Mouse (Mus musculus): ENCODE results near the gene Kif3a. TPM values are rescaled to one million over a fixed set of nuclear protein-coding genes. Genes with fewer than 3 reads are reported as not detected.
A peak's percentile ranks its signal among the peaks of the same experiment; 100 is the strongest.

The Kif3a gene
- polyA plus RNA-seq, 1 experiment from 2014 or later, result 160 TPM

DNA sequence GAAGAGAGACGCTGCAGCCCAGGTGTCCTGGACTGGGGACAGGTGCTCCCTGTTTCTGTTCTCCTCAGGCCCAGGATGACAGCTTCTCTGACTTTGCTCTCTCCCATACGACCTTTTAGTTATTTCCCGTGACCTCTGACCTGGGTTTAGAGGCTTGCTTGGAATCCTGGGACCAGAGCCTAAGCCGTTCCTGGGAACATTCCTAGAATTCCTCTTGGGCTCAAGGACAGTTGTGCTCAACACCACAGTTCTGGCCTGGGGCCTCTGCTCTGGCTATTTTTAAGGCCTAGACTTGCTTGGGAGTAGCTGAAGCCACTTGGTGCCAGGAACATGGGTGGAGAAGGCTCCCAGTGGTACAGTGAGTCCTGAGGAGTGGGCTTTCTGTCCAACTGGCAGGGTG is 41.7 kb upstream of the Kif3a start:
- no peaks in the 10 kb centered on the region for H3K9me3 ChIP-seq (replicated peaks)
- peaks cover 4% of the 10 kb centered on the region; the same call in 1 of the 2 replicates for H3K27me3 ChIP-seq
- no peak for ATAC-seq (ENCODE audit: low FRiP score)
- H3K4me3 ChIP-seq, result no peak overlapping the region
- H3K4me2 ChIP-seq (replicated peaks), result no peak overlapping the region
- no peaks in the 10 kb centered on the region for H3K36me3 ChIP-seq
- H3K9ac ChIP-seq, result no peak overlapping the region
- 47% methylated on average over 4 of the region's 4 CpGs for WGBS
- peaks cover 36% of the 10 kb centered on the region for H3K4me1 ChIP-seq
- no peak overlapping the region for H3K27ac ChIP-seq

DNA sequence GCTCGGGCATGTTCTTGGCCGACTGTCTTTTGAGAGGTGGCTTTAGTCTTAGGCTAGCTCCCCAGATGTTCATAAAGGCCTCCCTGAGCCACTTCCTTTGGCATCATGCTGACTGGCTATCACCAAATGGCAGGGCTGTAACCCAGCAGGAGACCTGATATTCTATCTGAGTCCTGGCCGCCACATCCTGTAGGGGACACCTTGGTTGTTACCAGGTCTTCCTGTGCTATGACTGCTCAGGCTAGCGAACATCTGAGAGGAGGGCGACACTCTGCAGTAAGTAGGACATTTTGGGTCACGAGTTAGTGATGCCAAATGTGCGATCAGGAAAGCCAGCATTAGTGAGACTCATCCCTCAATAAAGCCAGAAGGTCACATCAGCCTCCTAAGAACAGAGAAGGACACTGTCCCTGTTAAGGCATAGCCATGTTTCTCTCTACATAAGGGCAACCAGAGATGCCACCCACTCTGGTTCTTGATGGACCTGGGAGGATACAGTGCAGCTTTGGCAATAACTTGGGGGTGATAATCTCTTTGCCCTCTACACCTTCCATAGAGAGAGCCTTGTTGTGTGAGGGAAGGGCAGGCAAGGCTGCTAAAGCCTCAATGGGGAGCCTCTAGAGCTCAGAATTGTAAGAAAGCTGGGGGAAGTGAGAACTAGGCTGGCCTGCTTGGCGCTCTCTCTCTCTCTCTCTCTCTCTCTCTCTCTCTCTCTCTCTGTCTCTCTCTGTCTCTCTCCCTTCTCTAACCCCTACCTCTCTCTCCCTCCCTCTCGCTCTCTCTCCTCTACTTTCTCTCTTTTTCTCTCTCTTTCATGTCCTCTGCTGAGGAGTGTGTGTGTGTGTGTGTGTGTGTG is 38.6 kb upstream of the Kif3a start:
- 79% methylated on average over 9 of the region's 9 CpGs for whole genome bisulfite sequencing
- Histone ChIP-seq H3K4me1 (peaks cover 16% of the 10 kb centered on the region), H3K36me3 (0 out of 2 replicates have a peak, but pooled peaks cover 2% of the 10 kb centered on the region), H3K9ac (no peak overlapping the region), H3K27ac (no peak overlapping the region), H3K9me3 (replicated peaks) (no peaks in the 10 kb centered on the region), H3K27me3 (peaks cover 4% of the 10 kb centered on the region; the same call in 1 of the 2 replicates), H3K4me2 (replicated peaks) (no peak overlapping the region), H3K4me3 (no peak overlapping the region)
- ATAC-seq (ENCODE audit: low FRiP score), result no peak

DNA sequence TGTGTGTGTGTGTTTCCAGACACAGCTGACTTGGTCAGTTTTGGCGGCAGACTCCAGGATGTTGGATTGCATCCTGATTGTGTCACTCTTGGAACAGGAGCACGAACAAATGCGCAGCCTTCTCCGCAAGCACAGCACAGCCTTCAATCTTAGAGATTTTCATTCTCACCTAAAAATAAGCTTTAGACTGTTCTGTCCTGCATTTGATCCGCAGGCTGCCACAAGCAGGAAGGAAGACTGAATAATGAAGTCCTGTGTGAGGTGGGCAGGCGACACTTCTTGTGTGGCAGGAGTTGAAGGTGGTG is 38.0 kb upstream of the Kif3a start:
- ATAC-seq (ENCODE audit: low FRiP score), result no peak
- 64% methylated on average over 6 of the region's 6 CpGs for WGBS
- H3K4me3 ChIP-seq, result no peak overlapping the region

DNA sequence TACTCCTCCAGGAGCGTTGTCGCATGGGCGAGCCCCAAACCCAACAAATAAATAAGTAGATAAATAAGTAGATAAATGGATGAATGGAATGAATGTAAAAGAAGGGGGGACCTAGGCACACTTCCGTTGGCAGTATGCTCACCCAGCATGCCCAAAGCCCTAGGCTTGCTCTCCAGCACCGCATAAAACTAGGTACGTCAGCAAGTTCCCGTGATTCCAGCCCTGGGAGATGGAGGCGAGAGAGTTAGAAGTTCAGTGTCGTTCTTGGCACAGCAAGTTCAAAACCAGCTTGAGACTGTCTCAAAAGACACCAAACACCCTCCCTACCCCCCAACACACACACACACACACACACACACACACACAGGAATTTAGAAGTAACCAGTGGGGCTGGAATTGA is 37.2 kb upstream of the Kif3a start:
- Histone ChIP-seq H3K4me1 (peaks cover 12% of the 10 kb centered on the region), H3K27me3 (peaks cover 4% of the 10 kb centered on the region; the same call in 1 of the 2 replicates), H3K36me3 (peaks cover 15% of the 10 kb centered on the region), H3K9me3 (replicated peaks) (no peaks in the 10 kb centered on the region), H3K4me3 (no peak overlapping the region), H3K9ac (no peak overlapping the region), H3K27ac (no peak overlapping the region), H3K4me2 (replicated peaks) (no peak overlapping the region)
- no peak for ATAC-seq (ENCODE audit: low FRiP score)
- 84% methylated on average over 9 of the region's 9 CpGs for WGBS

More for the DNA sequence above, 38.0 kb upstream of the Kif3a start:
- H3K4me1 ChIP-seq, result peaks cover 12% of the 10 kb centered on the region
- no peak overlapping the region for H3K27ac ChIP-seq
- peaks cover 7% of the 10 kb centered on the region for H3K36me3 ChIP-seq
- no peak overlapping the region for H3K4me2 ChIP-seq (replicated peaks)
- no peaks in the 10 kb centered on the region for H3K9me3 ChIP-seq (replicated peaks)
- H3K27me3 ChIP-seq, result peaks cover 4% of the 10 kb centered on the region; the same call in 1 of the 2 replicates
- H3K9ac ChIP-seq, result no peak overlapping the region

DNA sequence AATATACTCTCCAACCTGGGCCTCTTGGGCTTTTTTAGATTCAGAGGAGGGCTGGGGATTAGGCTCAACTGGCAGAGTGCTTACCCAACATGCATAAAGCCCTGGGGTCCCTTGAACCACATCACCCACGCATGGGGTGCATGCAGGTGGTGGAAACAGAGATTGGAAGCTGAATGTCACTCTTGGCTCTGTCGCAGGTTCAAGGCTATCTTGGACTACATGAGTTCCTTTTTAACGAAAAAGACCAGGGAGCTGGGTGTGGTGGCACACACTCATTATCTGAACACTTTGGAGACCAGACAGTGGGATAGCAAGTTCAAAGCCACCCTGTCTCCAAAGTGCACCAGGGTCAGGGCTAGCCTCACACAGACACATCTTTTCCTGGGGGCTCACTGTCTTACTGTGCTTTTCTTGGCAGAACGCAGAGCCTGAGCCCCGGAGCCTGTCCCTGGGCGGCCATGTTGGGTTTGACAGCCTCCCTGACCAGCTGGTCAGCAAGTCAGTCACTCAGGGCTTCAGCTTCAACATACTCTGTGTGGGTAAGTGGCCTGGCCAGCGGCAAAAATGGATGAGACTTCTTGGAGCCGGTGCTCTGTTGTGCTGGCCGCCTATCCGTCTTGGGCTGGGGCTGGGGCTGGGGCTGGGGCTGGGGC is 35.5 kb upstream of the Kif3a start:
- H3K27ac ChIP-seq, result no peak overlapping the region
- peaks cover 28% of the 10 kb centered on the region for H3K36me3 ChIP-seq
- ATAC-seq (ENCODE audit: low FRiP score), result no peak
- no peak overlapping the region for H3K9ac ChIP-seq
- H3K4me2 ChIP-seq (replicated peaks), result no peak overlapping the region
- H3K9me3 ChIP-seq (replicated peaks), result no peaks in the 10 kb centered on the region
- H3K4me1 ChIP-seq, result peaks cover 12% of the 10 kb centered on the region
- H3K27me3 ChIP-seq, result peaks cover 4% of the 10 kb centered on the region; the same call in 1 of the 2 replicates
- H3K4me3 ChIP-seq, result no peak overlapping the region
- WGBS, result 92% methylated on average over 10 of the region's 10 CpGs

DNA sequence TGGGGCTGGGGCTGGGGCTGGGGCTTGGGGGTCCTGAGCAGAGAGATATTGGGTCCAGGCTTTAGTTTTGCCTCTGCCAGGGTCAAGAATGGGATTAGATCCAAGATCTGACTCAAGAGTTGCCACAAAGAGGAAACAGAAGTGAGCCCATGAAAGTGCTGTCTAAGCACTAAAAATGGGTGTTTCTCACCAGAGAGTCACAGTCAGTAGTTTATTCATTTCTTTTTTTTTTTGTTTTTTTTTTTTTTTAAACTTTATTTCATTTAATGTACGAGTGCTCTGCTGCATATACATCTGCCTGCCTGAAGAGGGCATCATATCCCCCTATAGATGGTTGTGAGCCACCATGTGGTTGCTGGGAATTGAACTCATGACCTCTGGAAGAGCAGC is 35.0 kb upstream of the Kif3a start:
- no peak overlapping the region for H3K9ac ChIP-seq
- no peaks in the 10 kb centered on the region for H3K9me3 ChIP-seq (replicated peaks)
- H3K27me3 ChIP-seq, result peaks cover 4% of the 10 kb centered on the region; the same call in 1 of the 2 replicates
- peaks cover 33% of the 10 kb centered on the region for H3K36me3 ChIP-seq
- peaks cover 12% of the 10 kb centered on the region for H3K4me1 ChIP-seq
- 100% methylated on average over 1 of the region's 1 CpGs for WGBS
- H3K4me3 ChIP-seq, result no peak overlapping the region
- H3K27ac ChIP-seq, result no peak overlapping the region
- no peak for ATAC-seq (ENCODE audit: low FRiP score)
- no peak overlapping the region for H3K4me2 ChIP-seq (replicated peaks)

DNA sequence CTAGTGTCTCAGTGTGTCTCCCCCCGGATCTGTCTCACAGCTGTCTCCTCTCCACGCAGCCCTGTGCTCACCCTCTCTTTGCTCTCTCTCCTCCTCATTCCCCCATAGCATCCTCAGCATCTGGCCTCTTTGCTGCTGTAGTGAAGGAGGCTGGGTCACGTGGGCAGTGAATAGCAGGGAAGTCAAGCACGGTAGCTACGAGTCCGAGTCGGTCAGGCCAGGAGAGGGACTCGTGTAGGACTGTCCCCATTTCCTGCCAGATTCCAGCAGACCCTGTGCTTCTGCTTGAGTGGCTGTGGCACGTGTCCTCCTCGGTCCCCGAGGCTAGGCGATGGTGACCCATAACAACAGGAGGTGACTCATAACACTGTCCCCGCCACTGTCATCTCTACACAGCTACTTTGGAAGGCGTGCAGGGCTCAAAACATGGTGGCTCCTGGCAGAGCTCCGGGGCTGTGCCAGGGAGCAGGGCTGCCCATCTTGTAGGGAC is 28.1 kb upstream of the Kif3a start:
- H3K27ac ChIP-seq, result no peak overlapping the region
- peaks cover 42% of the 10 kb centered on the region for H3K36me3 ChIP-seq
- no peak overlapping the region for H3K4me2 ChIP-seq (replicated peaks)
- peak overlapping the region; percentile 35; the same call in 1 of the 2 replicates for H3K9ac ChIP-seq
- H3K9me3 ChIP-seq (replicated peaks), result no peaks in the 10 kb centered on the region
- H3K27me3 ChIP-seq, result no peaks in the 10 kb centered on the region
- H3K4me1 ChIP-seq, result no peaks in the 10 kb centered on the region
- H3K4me3 ChIP-seq, result no peak overlapping the region
- 69% methylated on average over 15 of the region's 15 CpGs for WGBS
- ATAC-seq (ENCODE audit: low FRiP score), result no peak

DNA sequence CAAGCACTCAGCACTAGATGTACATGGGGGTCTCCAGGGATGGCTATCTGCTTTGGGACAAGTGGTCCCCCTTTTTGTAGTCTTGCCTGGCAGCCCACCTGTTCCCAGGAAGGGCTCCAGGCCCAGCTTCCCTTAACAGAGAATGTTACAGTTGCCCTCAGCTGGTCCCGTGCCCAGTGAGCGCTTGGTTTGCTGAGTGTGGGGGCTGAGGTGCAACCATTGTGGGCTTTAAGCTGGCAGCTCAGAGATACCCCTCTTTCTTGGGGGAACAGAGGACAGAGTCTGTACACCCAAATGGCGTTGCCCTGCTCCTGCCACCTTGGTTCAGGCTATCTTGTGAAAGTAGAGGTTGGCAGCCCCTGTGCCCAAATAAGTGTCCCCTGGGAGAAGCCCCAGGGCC is 26.8 kb upstream of the Kif3a start:
- Histone ChIP-seq H3K27me3 (no peaks in the 10 kb centered on the region), H3K9me3 (replicated peaks) (no peaks in the 10 kb centered on the region), H3K4me2 (replicated peaks) (no peak overlapping the region), H3K9ac (no peak overlapping the region), H3K4me1 (no peaks in the 10 kb centered on the region), H3K4me3 (no peak overlapping the region), H3K36me3 (peaks cover 31% of the 10 kb centered on the region), H3K27ac (no peak overlapping the region)
- WGBS, result 89% methylated on average over 3 of the region's 3 CpGs
- no peak for ATAC-seq (ENCODE audit: low FRiP score)

DNA sequence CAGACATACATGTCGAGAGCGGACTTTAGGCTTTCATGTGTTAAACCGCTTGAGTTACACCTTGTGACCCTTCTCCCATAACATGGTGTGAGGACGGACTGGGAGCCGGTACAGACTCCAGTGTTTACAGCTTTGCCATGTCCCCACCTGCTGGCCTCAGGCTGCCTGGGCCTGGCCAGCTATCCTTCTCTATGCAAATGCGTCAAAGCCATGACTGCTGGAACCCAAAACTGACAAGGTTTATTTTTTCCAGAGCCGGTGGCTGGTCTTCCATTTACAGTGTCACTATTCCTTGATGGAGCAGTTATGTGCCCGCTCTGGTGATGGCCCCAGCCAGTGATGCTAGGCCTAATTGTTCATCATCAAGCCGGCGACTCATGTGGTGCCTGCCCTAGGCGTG is 26.0 kb upstream of the Kif3a start:
- Histone ChIP-seq H3K4me1 (peaks cover 3% of the 10 kb centered on the region; the same call in 1 of the 2 replicates), H3K9ac (no peak overlapping the region), H3K27me3 (no peaks in the 10 kb centered on the region), H3K4me2 (replicated peaks) (no peak overlapping the region), H3K9me3 (replicated peaks) (no peaks in the 10 kb centered on the region), H3K27ac (no peak overlapping the region), H3K36me3 (peaks cover 24% of the 10 kb centered on the region), H3K4me3 (no peak overlapping the region)
- 83% methylated on average over 11 of the region's 11 CpGs for WGBS
- no peak for ATAC-seq (ENCODE audit: low FRiP score)

DNA sequence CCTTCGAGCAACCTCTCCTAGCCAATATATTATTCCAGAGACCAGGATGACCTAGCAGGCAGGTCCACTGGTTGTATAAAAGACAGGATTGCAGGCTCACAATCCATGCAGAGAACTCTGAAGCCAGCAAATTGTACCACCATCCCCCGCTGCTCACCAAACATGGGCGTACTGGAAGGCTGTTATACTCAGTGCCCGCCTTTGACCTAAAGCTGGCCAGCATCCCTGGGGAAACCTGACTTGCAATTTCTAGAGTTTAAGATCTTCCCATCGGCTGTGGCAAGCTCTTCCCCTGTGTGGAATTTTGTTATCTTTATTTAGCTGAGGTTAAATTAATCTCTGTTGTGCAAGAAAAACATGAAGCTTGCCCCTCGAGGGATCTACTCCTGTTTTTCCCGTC is 24.2 kb upstream of the Kif3a start:
- ATAC-seq (ENCODE audit: low FRiP score), result no peak
- no peak overlapping the region for H3K4me2 ChIP-seq (replicated peaks)
- 0 out of 2 replicates have a peak, but pooled peaks cover 8% of the 10 kb centered on the region for H3K36me3 ChIP-seq
- peaks cover 4% of the 10 kb centered on the region; the same call in 1 of the 2 replicates for H3K4me1 ChIP-seq
- H3K27ac ChIP-seq, result no peak overlapping the region
- no peak overlapping the region for H3K4me3 ChIP-seq
- H3K27me3 ChIP-seq, result no peaks in the 10 kb centered on the region
- H3K9me3 ChIP-seq (replicated peaks), result no peaks in the 10 kb centered on the region
- no peak overlapping the region for H3K9ac ChIP-seq
- 67% methylated on average over 7 of the region's 7 CpGs for WGBS

DNA sequence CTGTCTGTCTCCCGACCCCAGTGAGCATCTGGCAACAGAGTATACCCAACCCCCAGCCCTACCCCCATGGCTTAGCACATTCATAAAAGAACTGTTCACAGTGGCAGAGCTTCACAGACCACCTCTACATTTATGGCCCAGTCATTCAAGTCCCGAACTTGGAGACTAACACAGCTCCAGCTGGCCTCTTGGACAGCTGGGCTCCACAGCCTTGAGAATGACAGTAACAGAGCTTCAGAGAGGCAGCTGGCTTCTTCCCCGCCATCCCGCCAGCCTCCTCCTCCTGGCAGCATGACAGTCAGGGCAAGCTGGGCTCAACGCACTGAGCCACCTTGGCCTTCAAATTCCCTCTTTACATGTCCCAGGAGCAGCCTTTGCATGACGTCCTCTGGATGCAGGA is 20.9 kb upstream of the Kif3a start:
- WGBS, result 66% methylated on average over 6 of the region's 6 CpGs
- H3K27me3 ChIP-seq, result no peaks in the 10 kb centered on the region
- no peak for ATAC-seq (ENCODE audit: low FRiP score)

DNA sequence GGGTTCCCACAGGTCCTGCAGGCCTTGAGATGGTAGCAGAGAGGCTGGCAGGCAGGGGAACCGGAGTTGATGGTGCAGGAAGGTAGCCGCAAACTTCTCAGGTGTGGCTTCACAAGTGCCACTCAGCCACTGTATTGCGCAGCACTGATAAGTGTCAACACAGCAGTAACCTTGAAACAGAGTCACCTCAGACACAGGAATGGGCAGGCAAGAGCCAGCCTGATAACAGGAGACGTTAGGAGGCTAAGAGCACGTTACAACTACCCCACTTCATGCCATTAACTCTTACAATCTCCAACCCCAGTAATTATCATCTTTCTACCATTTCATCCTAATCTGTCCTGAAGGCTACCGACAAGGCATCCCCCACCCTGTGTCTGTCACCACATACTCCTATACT is 19.6 kb upstream of the Kif3a start:
- no peak for ATAC-seq (ENCODE audit: low FRiP score)
- Histone ChIP-seq H3K9me3 (replicated peaks) (no peaks in the 10 kb centered on the region), H3K9ac (no peak overlapping the region), H3K4me2 (replicated peaks) (no peak overlapping the region), H3K27ac (no peak overlapping the region), H3K4me1 (peaks cover 6% of the 10 kb centered on the region; the same call in 1 of the 2 replicates), H3K36me3 (no peaks in the 10 kb centered on the region), H3K27me3 (no peaks in the 10 kb centered on the region), H3K4me3 (no peak overlapping the region)
- 93% methylated on average over 6 of the region's 6 CpGs for WGBS

More for the DNA sequence above, 20.9 kb upstream of the Kif3a start:
- Histone ChIP-seq H3K27ac (no peak overlapping the region), H3K9me3 (replicated peaks) (no peaks in the 10 kb centered on the region), H3K36me3 (0 out of 2 replicates have a peak, but pooled peaks cover 5% of the 10 kb centered on the region), H3K4me2 (replicated peaks) (no peak overlapping the region), H3K4me3 (no peak overlapping the region), H3K9ac (no peak overlapping the region), H3K4me1 (peaks cover 6% of the 10 kb centered on the region; the same call in 1 of the 2 replicates)
